Mouse (Mus musculus): ENCODE measurements around the gene Fam234b. TPM values are rescaled to one million over a fixed set of nuclear protein-coding genes. Genes with fewer than 3 reads are reported as not detected.

The Fam234b gene
- 14.0 and 18.7 TPM in 2 replicates for polyA plus RNA-seq (2016; fragmentation: Nextera tagmentation; extraction: Ambion mirVana)

DNA sequence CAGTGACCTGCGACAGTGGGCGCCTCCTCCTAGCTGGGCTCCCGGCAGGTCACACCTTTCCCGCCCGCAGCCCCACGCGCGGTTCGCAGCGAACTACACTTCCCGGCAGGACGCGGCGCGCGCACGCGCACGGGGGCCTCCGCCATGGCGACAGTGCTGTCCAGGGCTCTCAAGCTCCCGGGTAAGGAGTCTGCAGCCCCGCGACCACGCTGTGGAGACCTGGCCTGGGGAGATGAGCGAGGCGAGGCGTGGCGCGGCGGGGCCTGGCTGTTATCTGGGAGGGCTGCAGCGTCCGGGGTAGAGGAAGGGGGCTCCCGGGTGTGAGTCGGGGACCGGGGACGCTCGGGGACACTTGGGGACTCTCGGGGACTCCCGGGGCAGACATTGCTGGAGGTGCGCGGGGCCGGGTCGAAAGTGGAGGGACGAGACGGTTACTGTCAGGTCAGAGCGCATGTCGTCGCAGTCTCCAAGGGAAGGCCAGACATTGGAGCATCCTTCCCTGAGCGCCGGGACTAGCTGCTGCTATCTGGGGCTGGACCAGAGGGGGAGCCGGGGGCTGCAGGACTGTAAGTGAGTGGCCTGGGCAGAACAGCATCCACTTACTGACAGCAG is at the start of gene Fam234b, which contains the start of gene Hebp1:
Fam234b (plus strand) TSS at position 57 of the 612 bp plus-strand sequence.
Hebp1 (minus strand) TSS at position 102 of the 612 bp plus-strand sequence.
- peaks cover 10% of the 10 kb centered on the region for H3K4me1 ChIP-seq
- peak; percentile 84 for DNase-seq (ENCODE audit: low spot score)
- H3K27ac ChIP-seq: peak within 1 kb of the TSS; percentile 91
- H3K4me3 ChIP-seq: peak within 1 kb of the TSS; percentile 86
- 0 out of 2 replicates have a peak, but pooled peaks cover 6% of the 10 kb centered on the region for H3K27me3 ChIP-seq (ENCODE audit: low read depth, poor library complexity, severe bottlenecking)
- H3K36me3 ChIP-seq: no peaks in the 10 kb centered on the region
- H3K9me3 ChIP-seq (replicated peaks): no peaks in the 10 kb centered on the region
- 1% methylated on average over 52 of the region's 52 CpGs for WGBS

DNA sequence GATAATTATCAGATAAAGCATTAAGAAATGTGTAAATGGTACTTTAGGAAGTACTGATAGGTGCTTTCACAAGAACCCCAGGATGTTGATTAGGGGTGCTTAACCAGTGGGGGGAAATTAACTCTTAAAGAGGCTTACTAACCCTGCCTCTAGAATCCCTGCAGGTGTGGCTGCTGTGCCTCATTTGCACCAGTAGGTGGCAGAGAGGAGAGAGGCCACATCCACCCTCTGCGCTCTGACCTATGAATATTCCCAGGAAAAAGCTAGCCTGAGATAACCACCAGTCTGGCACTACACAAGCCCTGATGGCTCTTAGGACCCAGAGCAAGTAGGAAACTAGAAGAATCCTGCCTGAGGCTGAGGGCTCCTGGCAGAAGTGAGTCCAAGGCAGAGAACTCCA is 49.3 kb upstream of the Fam234b start:
- H3K4me1 ChIP-seq: no peaks in the 10 kb centered on the region
- no peak overlapping the region for H3K4me3 ChIP-seq
- H3K36me3 ChIP-seq: no peaks in the 10 kb centered on the region
- H3K27ac ChIP-seq: no peak overlapping the region
- H3K27me3 ChIP-seq (ENCODE audit: low read depth, poor library complexity, severe bottlenecking): no peaks in the 10 kb centered on the region; the same call in 1 of the 2 replicates
- 31% methylated on average over 1 of the region's 1 CpGs for WGBS
- H3K9me3 ChIP-seq (replicated peaks): no peaks in the 10 kb centered on the region
- DNase-seq (ENCODE audit: low spot score): no peak

DNA sequence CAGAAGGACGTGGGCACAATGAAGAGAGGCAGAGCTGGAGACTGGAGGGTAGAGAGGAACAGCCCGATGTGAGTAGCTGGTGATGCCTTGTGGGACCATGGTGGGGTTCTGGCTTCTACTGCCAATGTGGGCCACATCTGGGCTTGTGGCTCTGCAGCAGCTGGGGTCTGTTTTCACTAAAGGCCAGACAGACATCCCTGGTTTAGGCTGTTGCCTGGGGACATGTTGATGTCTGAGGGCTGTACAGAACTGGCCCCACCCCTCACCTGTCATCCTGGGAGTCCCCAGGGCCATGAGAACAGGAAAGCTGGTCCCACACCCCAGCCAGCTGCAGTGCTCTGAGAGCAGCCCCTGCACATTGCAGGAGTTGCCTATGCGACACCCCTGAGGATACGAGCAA is 48.6 kb upstream of the Fam234b start:
- WGBS: 69% methylated on average over 4 of the region's 4 CpGs
- Histone ChIP-seq H3K4me3 (no peak overlapping the region), H3K27me3 (ENCODE audit: low read depth, poor library complexity, severe bottlenecking) (no peaks in the 10 kb centered on the region; the same call in 1 of the 2 replicates), H3K36me3 (no peaks in the 10 kb centered on the region), H3K27ac (no peak overlapping the region), H3K9me3 (replicated peaks) (no peaks in the 10 kb centered on the region), H3K4me1 (no peaks in the 10 kb centered on the region)
- DNase-seq (ENCODE audit: low spot score): no peak

DNA sequence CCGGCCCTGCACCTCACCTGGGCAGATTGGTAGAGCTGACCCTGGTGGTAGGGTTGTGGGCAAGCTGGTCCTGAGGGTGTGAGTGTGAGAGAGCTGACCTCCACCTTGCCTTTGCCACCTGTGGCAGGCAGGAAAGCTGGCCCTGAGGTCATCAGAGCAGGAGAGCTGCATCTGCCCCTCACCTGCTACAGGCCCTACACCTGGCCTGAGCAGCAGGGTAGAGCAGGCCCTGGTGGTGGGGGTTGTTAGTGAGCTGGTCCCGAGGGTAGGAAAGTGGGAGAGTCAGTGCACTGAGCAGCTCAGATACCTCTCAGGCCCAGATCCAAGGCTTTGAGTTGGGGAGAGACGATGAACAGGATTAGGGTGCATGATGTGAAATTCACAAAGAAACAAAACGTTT is 48.1 kb upstream of the Fam234b start:
- H3K4me1 ChIP-seq: no peaks in the 10 kb centered on the region
- no peak for DNase-seq (ENCODE audit: low spot score)
- H3K27me3 ChIP-seq (ENCODE audit: low read depth, poor library complexity, severe bottlenecking): no peaks in the 10 kb centered on the region; the same call in 1 of the 2 replicates
- 81% methylated on average over 4 of the region's 4 CpGs for WGBS
- no peak overlapping the region for H3K4me3 ChIP-seq
- H3K9me3 ChIP-seq (replicated peaks): no peaks in the 10 kb centered on the region
- H3K36me3 ChIP-seq: no peaks in the 10 kb centered on the region
- no peak overlapping the region for H3K27ac ChIP-seq

DNA sequence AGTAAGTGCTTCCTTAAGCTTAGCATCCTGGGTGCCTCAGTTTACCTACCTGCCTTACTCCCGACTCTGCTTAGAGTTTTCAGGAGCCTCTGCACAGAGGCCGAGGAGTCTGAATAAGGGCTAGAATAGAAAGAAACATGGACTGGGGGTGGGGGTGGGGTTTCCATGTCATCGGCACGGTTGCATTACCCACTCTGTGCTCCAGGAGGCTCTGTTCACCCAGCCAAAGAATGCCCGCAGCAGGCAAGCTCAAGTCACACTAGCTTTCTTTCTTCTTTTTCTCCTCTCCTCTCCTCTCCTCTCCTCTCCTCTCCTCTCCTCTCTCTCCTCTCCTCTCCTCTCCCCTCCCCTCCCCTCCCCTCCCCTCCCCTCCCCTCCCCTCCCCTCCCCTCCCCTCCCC is 47.5 kb upstream of the Fam234b start:
- H3K27me3 ChIP-seq (ENCODE audit: low read depth, poor library complexity, severe bottlenecking): no peaks in the 10 kb centered on the region; the same call in 1 of the 2 replicates
- DNase-seq (ENCODE audit: low spot score): peak; percentile 60
- no peaks in the 10 kb centered on the region for H3K4me1 ChIP-seq
- no peak overlapping the region for H3K27ac ChIP-seq
- no peak overlapping the region for H3K4me3 ChIP-seq
- no peaks in the 10 kb centered on the region for H3K9me3 ChIP-seq (replicated peaks)
- no peaks in the 10 kb centered on the region for H3K36me3 ChIP-seq
- whole genome bisulfite sequencing: 39% methylated on average over 5 of the region's 5 CpGs

DNA sequence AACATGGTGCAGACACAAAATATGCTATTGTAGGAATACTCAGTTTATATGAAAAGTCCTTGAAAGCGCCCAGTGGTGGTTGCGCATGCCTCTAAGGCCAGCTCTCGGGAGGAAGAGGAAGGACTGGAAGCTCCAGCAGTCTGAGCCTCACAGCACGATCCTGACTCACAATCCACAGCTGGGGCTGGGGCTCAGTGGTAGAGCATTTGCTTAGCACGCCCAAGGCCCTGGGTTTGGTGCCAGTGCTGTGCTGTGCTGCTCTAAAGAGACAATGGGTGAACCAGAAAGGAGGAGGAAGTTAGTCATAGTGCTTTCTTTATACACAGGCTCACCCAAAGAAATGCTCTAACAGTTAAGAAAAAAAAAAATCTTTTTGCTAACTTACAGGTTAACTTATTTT is 44.1 kb upstream of the Fam234b start:
- DNase-seq (ENCODE audit: low spot score): no peak
- WGBS: 89% methylated on average over 5 of the region's 5 CpGs
- Histone ChIP-seq H3K27me3 (ENCODE audit: low read depth, poor library complexity, severe bottlenecking) (no peaks in the 10 kb centered on the region; the same call in 1 of the 2 replicates), H3K4me3 (no peak overlapping the region), H3K4me1 (no peaks in the 10 kb centered on the region), H3K36me3 (no peaks in the 10 kb centered on the region), H3K9me3 (replicated peaks) (no peaks in the 10 kb centered on the region), H3K27ac (no peak overlapping the region)

DNA sequence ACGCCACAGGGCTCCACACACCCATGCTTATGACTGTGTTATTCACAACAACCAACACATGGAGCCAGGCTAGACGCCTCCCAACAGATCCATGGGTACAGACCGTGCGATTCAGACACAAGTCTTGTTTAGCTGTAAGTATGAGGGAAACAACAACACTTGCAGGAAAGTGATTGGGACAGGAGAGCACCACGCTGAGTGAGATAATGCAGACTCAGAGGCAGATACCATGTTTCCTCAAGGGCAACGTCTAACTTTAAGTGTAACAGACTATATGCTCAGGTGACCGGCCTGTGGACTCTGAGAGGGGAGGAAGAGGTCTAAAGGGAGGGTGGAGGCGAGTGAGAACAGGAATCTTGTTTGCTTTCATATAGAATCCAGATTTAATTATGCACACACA is 41.2 kb upstream of the Fam234b start:
- no peaks in the 10 kb centered on the region for H3K4me1 ChIP-seq
- H3K4me3 ChIP-seq: no peak overlapping the region
- no peaks in the 10 kb centered on the region for H3K27me3 ChIP-seq (ENCODE audit: low read depth, poor library complexity, severe bottlenecking)
- H3K36me3 ChIP-seq: no peaks in the 10 kb centered on the region
- no peak for DNase-seq (ENCODE audit: low spot score)
- 85% methylated on average over 8 of the region's 8 CpGs for WGBS
- no peaks in the 10 kb centered on the region for H3K9me3 ChIP-seq (replicated peaks)
- no peak overlapping the region for H3K27ac ChIP-seq

DNA sequence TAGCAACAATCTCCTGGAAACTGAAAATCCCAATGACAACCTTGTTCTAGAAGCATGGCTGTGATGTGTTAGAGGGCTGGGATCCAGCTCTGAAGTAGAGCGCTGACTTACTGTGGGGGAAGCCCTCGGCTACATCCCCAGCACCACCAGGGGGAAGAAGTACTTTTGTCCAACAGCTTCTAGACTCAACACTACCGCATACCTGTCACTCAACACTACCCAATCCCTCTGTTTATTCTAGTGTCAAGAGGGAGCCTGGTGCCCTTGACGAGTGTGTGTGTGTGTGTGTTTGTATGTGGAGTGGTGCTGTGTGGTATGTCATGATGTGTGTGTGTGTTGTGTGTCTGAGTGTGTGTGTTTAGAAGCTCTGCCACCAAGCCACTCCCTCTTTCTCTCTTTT is 40.3 kb upstream of the Fam234b start:
- WGBS: 85% methylated on average over 4 of the region's 4 CpGs
- no peak for DNase-seq (ENCODE audit: low spot score)
- no peaks in the 10 kb centered on the region for H3K36me3 ChIP-seq

DNA sequence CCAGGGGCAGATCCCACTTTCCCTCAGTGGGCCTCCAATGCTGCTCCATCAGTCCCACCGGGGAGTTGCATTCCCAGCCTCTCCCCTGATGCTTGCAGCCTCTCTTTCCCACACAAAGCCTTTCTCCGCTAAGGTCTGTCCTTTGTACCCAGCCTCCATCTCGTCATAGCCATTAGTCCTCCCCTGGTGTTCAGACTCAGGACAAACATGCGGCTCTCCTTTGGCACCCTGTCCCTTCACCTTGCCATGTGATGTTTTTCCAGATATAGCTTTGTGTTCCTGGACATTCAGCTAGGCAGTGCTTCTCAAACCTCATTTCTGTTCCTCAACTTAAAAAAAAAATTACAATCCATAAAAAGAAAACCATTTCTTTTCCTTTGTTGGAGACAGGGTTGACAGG is 39.3 kb upstream of the Fam234b start:
- WGBS: 69% methylated on average over 4 of the region's 4 CpGs
- Histone ChIP-seq H3K27ac (no peak overlapping the region), H3K4me1 (no peaks in the 10 kb centered on the region), H3K27me3 (ENCODE audit: low read depth, poor library complexity, severe bottlenecking) (no peaks in the 10 kb centered on the region), H3K36me3 (no peaks in the 10 kb centered on the region), H3K9me3 (replicated peaks) (no peaks in the 10 kb centered on the region), H3K4me3 (no peak overlapping the region)
- DNase-seq (ENCODE audit: low spot score): no peak

More for the DNA sequence above, 40.3 kb upstream of the Fam234b start:
- Histone ChIP-seq H3K27ac (no peak overlapping the region), H3K4me1 (no peaks in the 10 kb centered on the region), H3K4me3 (no peak overlapping the region), H3K27me3 (ENCODE audit: low read depth, poor library complexity, severe bottlenecking) (no peaks in the 10 kb centered on the region), H3K9me3 (replicated peaks) (no peaks in the 10 kb centered on the region)

DNA sequence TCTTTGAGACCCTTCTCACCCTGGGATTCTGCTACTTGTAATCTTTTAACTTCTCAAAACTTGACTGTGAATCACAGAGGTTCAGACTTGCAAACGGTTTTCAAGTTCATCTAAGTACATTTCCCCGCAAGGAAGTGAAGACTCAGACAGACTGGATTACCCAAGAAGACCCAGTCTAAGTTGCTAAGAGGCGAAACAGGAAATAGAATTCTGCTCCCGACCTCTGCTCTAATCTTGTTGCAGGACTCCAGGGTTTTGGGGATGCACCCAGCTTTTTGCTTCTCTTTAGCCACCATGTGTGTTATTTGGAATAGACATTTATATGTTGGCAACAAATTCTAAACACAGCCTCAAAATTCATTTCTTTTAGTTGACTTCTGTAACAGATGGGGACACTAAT is 36.4 kb upstream of the Fam234b start:
- 73% methylated on average over 4 of the region's 4 CpGs for WGBS
- no peaks in the 10 kb centered on the region for H3K4me1 ChIP-seq
- no peak for DNase-seq (ENCODE audit: low spot score)
- no peaks in the 10 kb centered on the region for H3K9me3 ChIP-seq (replicated peaks)
- H3K36me3 ChIP-seq: no peaks in the 10 kb centered on the region
- H3K4me3 ChIP-seq: no peak overlapping the region
- no peak overlapping the region for H3K27ac ChIP-seq
- peaks cover 7% of the 10 kb centered on the region for H3K27me3 ChIP-seq (ENCODE audit: low read depth, poor library complexity, severe bottlenecking)

DNA sequence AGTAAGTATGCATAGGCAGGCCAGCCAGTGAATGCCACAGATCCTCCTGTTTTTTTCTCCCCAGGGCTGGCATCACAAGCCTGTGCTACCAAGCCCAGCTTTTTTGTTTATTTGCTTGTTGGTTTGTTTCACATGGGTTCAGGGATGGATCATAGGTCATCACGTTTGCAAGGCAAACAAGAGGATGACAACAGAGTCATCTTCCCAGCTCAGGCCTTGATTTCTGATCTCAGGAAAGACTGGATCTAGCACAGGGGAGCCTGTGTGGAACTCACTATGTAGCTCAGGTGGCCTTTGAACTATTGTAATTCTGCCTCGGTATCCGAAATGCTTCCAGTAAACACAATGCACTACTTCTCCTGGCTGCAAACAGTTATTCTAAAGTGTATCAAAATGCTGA is 35.5 kb upstream of the Fam234b start:
- H3K27ac ChIP-seq: no peak overlapping the region
- H3K4me1 ChIP-seq: peaks cover 1% of the 10 kb centered on the region; the same call in 1 of the 2 replicates
- H3K27me3 ChIP-seq (ENCODE audit: low read depth, poor library complexity, severe bottlenecking): peaks cover 14% of the 10 kb centered on the region
- WGBS: 83% methylated on average over 3 of the region's 3 CpGs
- H3K9me3 ChIP-seq (replicated peaks): no peaks in the 10 kb centered on the region
- no peak for DNase-seq (ENCODE audit: low spot score)
- H3K4me3 ChIP-seq: no peak overlapping the region
- no peaks in the 10 kb centered on the region for H3K36me3 ChIP-seq

DNA sequence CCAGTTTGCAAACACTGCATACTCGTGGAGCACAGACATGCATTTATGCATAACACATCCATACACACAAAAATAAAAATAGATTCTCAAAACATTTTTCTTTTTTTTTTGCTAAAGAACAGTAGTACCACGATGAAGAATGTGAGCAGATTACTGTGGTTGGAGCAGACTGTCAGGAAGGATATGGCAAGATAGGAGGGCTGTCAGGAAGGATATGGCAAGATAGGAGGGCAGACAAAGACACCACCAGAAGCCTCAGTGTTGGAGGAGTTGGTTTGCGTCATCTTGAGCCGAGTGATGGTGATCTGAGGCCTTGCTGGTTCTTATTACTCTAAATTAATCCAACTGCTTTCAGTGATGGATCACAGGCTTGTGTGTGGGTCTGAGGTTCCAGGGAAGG is 34.9 kb upstream of the Fam234b start:
- no peak overlapping the region for H3K4me3 ChIP-seq
- no peaks in the 10 kb centered on the region for H3K9me3 ChIP-seq (replicated peaks)
- H3K36me3 ChIP-seq: no peaks in the 10 kb centered on the region
- peaks cover 14% of the 10 kb centered on the region for H3K27me3 ChIP-seq (ENCODE audit: low read depth, poor library complexity, severe bottlenecking)
- 78% methylated on average over 4 of the region's 4 CpGs for WGBS
- DNase-seq (ENCODE audit: low spot score): no peak
- H3K4me1 ChIP-seq: peaks cover 7% of the 10 kb centered on the region
- no peak overlapping the region for H3K27ac ChIP-seq

DNA sequence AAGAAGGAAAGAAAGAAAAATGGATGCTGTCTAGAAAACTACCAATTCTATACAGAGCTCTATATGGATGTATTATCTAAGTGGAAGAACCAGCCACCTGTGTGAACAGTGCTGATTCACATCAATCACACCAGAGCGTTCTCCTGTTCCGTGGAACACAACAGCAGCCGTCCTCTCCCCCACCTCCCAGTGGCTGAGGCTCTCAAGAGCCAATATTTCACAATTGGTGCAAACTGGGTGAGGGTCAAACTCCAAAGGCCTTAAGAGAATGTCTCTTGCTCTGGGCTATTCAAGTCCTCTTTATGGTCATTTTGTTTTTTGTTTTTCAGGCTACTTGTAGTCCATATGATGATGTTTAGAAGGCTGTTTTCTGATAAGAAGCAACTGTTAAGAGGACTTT is 32.6 kb upstream of the Fam234b start:
- DNase-seq (ENCODE audit: low spot score): no peak
- no peaks in the 10 kb centered on the region for H3K9me3 ChIP-seq (replicated peaks)
- H3K27ac ChIP-seq: no peak overlapping the region
- 78% methylated on average over 3 of the region's 3 CpGs for WGBS
- peaks cover 14% of the 10 kb centered on the region for H3K27me3 ChIP-seq (ENCODE audit: low read depth, poor library complexity, severe bottlenecking)
- H3K36me3 ChIP-seq: no peaks in the 10 kb centered on the region
- peaks cover 13% of the 10 kb centered on the region for H3K4me1 ChIP-seq
- H3K4me3 ChIP-seq: no peak overlapping the region

DNA sequence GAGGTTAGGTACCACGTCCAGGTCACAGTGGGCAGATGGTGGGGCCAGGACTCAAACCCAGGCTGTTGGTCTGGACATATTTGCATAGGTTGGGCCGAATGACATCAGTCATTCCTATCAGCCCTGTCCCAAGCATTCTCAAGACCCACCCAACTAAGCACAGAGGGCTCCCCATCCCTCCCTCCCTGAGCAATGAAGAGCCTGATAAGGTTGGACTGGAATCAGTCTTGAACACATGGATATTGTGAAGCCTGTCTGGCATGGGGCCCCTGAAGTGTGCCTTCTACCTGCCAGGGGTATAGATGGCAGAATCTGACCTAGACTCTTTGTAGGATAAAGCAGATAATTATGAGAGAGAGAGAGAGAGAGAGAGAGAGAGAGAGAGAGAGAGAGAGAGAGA is 32.1 kb upstream of the Fam234b start:
- no peaks in the 10 kb centered on the region for H3K9me3 ChIP-seq (replicated peaks)
- peaks cover 13% of the 10 kb centered on the region for H3K4me1 ChIP-seq
- no peak overlapping the region for H3K4me3 ChIP-seq
- no peaks in the 10 kb centered on the region for H3K36me3 ChIP-seq
- no peak for DNase-seq (ENCODE audit: low spot score)
- peaks cover 14% of the 10 kb centered on the region for H3K27me3 ChIP-seq (ENCODE audit: low read depth, poor library complexity, severe bottlenecking)
- no peak overlapping the region for H3K27ac ChIP-seq
- 78% methylated on average over 2 of the region's 2 CpGs for WGBS
